Mouse (Mus musculus) heart, adult 8-10 months (tissue): ENCODE results near the gene Zfyve28. TPM values are rescaled to one million over a fixed set of nuclear protein-coding genes. Genes with fewer than 3 reads are reported as not detected.

Experiments used
- DNase-seq: peaks from one replicate; pipeline ENCODE4 v3.0.0; 2022; ENCODE audit warnings: low spot score
- total RNA-seq, 4 experiments: library from RNA; stranded (reverse); gene quantifications; 2 replicates each; pipeline ENCODE4 v1.2.4; 2022

Gene Zfyve28
- total RNA-seq, 4 experiments from 2014 or later, result 0.57 to 1.1 (median 1.0) TPM

DNA sequence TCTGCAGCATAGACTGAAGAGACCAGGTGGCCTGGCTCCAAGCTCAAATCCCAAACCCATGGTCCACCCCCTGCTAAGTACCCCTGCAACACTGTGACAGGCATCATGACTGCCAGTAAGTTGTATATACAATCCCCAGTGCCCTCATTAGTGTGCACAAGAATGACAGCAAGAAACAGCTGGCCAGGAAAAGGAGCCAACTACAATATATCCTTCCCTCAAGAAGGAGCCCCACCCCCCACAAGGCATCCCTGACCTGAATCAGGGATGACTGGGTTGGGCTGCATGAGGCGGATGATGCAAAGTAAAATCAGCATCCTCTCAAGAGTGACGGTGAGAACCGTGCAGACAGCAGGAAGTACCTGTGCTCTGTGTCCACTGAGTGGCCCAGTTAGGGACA lies 38.2 kb downstream of the Zfyve28 start:
- DNase-seq, result no peak

DNA sequence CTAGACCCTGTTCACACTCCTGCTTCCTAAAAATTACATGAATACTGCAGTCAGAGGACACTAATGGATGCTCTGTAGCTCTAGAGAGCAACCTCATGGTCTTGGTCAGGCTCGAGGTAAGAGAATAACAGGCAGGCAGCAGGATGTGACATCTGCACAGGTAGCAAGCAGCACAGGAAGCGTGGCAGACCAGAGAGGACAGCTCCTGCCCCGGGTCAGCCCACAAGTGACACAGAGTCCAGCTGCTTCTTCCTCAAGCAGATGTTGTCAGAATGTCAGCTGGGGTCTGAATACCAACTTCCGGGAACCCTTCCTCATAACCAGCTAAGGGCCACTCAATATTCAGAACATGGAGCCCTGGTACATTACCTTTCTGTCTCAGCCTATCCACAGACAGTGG lies 39.1 kb downstream of the Zfyve28 start:
- no peak for DNase-seq

DNA sequence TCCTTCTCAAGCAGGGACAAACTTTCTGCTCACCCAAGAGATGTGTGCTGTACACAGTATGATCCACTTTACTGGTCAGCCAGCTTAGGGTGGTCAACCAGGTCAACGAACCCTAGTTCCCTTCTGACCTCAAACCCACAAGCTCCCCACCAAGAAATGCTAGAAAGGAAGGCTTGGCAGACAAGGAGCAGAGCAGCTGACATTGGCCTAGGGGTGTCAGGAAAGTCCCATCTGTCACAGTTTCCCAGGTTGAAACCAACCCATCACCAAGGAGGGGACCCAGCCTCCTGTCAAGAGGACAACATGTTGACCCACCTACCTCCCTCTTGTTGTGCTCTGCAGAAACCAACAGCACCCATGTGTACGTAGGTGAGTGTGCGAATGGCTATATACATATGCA lies 41.8 kb downstream of the Zfyve28 start:
- no peak for DNase-seq

DNA sequence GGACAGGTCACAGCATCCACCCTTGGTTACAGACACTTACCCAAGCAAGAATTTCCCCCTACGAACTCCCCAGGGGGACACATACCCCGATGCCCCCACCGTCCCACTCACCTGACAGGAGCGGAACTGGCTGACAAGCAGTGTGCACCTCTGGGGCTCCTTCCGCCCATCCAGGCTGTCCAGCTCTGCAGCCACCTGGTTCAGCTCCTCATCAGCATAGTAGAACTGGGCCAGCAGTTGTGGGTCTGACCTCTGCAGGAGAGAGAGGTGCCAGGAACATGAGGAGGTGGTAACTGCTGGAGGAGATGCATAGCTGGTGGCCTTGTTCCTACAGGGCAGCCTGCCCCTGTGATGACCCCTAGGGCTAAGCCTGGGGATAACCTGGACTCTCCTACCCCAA lies 45.2 kb downstream of the Zfyve28 start:
- DNase-seq, result no peak

DNA sequence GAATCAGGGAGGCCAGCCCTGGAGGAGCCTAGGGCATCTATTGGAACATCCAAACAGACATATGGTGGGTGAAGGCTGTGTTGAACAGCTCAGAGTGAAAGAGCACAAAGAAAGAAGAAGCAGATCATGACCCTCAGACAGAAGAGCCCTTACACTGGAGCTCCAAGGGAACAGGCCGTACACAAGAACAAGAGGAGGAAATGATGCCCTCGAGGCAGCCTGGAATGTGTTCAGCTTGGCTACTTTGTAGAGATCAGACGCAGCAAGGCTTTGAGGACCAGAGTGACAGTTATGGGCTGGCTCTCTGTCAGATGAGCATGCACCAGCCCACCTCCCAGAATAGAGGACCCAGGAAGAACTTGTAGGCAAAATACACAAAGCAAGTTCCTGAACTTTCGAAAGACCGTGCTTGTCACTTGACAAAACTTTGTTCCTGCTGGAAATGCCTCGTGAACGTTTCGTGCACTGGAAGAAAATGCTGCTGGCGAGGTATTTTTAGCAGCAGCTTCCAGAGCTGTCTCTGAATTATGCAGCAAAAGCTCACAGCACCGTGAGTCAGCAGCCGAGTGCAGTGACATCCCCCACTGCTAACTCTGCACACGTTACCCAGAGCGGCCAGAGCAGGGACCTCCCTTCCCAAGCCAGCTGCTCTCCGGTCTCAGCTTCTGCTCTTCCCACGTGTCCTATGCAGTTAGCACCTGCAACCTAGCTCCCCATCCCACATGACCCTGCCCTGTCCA lies 45.9 kb downstream of the Zfyve28 start:
- DNase-seq, result peak; percentile 60

DNA sequence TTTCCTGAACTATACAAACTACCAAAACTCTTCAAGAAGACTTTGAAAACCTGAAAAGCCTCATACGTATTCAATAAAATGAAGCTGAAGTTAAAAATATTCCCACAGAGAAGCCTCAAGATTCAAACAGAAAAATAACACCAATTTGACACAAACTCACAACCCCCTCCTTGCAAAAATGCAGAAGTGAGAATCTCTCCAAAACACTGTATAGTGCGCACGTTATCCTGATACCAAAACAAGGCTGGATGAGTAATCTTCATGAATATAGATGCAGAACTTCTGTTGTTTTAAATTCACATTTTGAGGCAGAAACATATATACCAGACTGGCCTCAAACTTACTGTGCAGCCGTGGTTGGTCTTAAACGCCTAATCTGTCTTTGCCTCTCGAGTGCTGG lies 49.8 kb downstream of the Zfyve28 start:
- no peak for DNase-seq

DNA sequence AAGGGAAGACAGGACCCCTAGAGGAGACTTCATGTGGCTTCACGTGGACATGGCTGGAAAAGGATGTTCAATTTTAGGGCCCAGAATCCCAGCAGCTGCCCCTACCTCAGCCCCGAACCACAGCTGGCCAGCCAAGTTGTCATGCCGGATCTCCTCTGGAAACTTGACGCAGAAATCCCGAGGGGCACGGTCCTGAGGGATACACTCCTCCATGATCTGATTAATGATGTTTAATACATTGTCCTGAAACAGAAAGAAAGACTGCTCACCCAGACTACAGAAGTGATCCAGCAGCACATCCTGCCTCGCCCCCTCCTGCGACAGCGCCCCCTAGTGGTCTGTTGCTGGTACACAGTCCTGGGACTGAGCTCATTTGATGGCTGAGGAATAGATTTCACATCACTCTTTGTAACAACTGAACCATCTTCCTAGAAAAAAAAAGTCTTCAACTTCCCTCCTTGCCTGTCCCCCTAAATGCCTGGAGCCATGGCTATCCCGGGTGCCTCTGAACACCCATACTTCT lies 52.3 kb downstream of the Zfyve28 start:
- DNase-seq, result no peak

DNA sequence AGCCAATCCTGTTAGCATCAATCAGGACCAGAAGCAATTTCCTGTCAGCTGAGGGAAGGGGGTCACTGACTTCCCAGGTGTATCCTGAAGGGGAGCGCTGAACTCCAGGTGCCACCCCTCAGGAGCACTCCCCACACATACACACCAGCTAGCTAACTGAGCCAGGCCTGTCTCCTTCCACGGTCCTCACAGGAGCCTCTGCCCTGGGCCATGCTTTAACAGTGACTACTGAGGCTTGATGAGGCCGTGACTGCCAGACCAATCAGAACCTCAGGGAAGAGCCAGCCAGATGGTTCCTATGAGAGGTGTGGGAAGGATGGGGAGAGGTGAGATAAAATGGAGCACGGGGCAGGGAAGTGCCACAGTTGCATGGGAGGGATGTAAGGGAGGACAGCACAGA lies 53.2 kb downstream of the Zfyve28 start:
- no peak for DNase-seq

- no peak for DNase-seq
These were observed 55.1 kb downstream of the Zfyve28 start for GRCm38 (mm10) chr5:34233221-34233515.

DNA sequence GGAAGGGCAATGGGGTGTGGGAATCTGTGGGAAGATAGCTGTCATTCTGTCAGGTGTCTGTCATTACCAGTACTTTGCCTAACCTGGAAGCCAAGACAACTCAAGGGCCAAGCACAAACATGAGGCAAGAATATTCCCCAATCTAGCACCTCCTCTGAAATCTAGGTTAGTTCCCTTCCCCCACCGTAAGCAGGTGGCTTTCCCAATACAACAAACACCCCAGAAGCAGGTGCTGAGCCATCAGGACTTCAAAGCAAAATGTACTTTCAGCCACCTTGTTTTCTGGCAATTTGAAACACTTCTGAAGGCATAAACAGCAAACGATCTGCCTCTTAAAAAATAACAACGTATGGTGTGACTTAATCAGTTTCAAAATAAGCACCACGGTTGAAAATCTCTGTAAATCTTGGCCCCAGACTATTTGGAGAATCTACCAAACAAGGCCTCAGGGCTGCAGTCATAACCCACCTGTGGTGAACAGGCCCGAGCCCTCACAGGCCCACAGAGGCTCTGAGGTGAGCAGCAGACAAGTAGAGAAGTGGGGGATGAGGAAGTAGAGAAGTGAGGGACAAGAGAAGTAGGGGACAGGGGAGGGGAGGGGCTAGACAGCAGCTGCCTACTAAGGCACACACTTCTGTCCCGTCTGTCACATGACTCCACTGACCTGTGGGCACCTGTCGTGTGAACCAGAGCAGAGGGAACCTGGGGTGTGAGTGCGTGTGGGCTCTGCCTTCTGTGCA lies 55.6 kb downstream of the Zfyve28 start:
- DNase-seq, result no peak

- DNase-seq, result no peak
These were observed 56.3 kb downstream of the Zfyve28 start for GRCm38 (mm10) chr5:34231901-34232300.

DNA sequence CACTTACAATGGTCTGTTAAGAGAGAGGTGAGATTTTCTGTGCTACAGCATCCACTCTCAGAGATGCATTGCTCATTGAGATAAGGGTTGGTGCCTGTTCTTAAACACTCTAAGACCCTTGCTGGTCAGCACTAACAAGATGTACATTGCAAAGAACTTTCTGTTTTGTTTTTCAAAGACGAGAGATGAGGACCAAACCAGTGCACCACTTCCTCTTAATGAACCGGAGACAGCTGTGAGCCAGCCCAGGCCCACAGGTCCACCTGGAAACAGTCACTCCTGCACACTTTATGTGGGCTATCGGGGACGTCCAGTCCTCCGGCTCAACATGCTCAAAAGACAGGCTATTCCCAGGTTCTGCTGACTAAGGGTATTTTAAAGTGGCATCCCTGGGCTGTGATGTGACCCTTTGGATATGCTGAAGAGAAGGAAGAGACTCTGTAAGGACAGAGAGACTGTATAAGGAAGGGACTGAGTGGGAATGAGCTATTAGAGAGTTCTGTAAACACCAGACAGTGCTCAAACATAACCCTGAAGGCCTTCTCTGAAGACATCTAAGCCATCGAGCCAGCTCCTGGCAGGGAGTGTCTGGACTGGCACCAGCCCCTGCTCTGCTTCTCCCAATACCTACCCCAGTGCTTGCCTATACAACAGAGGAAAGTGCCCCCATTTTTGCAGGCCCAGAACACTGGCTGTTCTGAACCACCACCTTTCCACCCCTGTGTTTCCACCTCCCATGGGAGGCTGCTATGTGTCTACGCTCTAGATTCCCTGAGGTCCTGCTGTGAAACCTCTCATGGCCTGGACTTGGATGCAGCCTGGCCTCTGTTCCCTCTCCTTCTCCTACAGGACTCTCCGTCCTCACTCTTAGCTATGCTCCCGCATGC lies 57.4 kb downstream of the Zfyve28 start:
- no peak for DNase-seq

DNA sequence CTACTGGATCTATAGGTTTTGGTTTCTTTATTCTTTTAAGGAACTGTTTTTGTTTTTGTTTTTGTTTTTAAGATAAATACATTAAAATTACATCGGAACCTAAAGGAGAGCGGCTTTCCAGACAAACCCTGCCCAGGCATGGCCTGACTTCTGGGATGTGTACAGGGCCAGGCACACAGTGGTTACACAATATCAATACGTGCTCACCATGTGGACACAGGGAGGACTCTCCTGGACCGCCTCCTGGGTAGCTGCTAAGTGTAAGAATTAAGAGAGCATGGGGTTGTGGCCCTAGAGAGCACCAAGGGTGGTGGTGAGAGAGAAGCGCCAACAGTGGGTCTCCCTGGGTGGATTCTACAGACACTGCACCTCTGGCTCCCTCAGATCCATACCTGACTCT lies 58.7 kb downstream of the Zfyve28 start:
- DNase-seq, result no peak

DNA sequence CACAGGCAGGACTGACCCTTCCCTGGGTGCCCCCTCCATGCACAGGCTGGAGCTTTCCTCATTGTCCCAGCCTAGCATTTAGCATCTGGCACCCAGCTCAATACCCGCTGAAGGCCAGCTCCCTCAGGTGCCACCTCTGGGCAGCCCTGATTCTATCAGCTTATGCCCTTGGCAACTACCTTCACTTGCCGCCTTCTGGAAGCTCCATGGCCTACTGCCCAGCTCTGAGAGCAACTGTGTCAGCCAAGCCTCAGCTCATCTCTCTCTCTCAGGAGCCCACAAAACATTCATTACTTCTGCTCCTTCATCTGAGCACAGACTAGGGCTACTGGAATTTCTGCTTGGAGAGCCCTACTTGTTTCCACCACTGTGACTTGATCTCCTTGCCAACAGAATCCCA lies 62.7 kb downstream of the Zfyve28 start:
- no peak for DNase-seq

DNA sequence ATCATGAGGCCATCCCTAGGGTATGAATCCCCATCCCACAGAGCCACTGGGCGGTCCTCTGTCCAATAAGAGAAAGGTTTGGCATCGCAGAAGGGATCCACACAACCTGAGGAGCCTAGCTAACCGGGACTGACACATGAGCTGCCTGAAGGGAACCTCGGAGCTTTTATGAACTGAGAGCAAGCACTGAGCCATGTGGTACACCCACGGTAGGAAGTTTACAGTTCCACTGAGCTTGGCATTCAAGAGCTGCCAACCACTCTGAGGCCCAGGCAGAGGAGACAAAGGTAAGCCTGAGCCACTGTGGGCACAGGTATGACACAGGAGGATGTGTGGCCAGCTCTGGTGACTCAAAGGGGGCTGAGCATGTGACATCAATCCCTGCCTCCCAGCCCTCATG lies 63.7 kb downstream of the Zfyve28 start:
- DNase-seq, result no peak

- DNase-seq, result no peak
These were observed 68.2 kb downstream of the Zfyve28 start for GRCm38 (mm10) chr5:34220001-34220400.

- DNase-seq, result no peak
These were observed 69.6 kb downstream of the Zfyve28 start for GRCm38 (mm10) chr5:34218672-34219071.

- DNase-seq, result no peak
These were observed 70.5 kb downstream of the Zfyve28 start for GRCm38 (mm10) chr5:34217756-34218155.

- no peak for DNase-seq
These were observed 72.2 kb downstream of the Zfyve28 start for GRCm38 (mm10) chr5:34216025-34216424.

- no peak for DNase-seq
These were observed 74.6 kb downstream of the Zfyve28 start for GRCm38 (mm10) chr5:34213659-34214058.

- DNase-seq, result peak; percentile 80
These were observed 78.0 kb downstream of the Zfyve28 start for GRCm38 (mm10) chr5:34210279-34210678.

DNA sequence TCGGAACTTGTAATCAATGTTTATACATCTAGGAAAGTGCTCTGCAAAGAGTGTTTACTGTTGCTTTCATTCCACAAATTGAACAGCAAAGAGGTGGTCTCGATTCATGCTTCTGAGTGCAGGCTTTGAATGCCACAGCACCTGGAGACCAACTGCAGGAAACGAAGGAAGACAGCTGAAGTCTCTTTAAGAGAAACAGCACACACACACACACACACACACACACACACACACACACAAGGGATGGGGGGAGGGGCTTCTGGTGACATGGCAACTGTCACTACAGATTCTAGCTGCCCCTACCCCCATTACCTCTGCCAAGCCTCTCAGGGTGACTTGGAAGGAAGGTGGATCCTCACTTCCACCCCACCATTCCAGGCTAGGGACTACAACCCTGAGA lies 80.7 kb downstream of the Zfyve28 start:
- no peak for DNase-seq
